Mouse (Mus musculus) bone marrow, adult 2 months (tissue): ENCODE results near the gene A1cf.

Experiments used
- CTCF ChIP-seq: fragments of 200-500 bp; IDR thresholded peaks from 2 replicates; pipeline ENCODE4 v1.5.1; 2011; ENCODE audit warnings: low read length, control low read depth; ENCODE audit not compliant: control insufficient read depth, insufficient read depth
- POLR2A ChIP-seq: fragments of 200-500 bp; IDR thresholded peaks from 2 replicates; pipeline ENCODE4 v1.6.1; 2011; ENCODE audit warnings: low read depth, mild to moderate bottlenecking, control low read depth, low read length, borderline replicate concordance; ENCODE audit not compliant: control insufficient read depth

DNA sequence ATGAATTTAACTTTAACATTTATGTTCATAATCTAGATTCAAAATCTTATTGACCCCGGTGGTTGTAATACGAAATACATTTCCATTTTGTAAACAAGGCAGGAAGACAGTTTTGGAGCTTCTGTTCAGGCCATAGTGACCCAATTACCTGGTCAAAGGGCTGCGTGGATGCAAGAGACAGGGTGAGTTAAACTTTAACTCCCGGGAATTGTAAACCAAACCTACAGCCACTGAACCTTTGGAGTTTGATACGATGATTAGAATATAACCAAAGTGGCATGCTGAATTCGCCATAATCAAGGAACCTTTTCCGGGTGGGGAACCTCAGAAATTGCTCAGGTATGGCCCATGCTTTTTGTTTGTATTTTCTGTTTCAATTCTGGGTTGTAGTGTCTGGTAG, at the start of gene A1cf:
- no peak for TF ChIP-seq CTCF
- TF ChIP-seq POLR2A = no peak
